Comparison of ENCODE assay signal across 8 mouse cellular contexts in the genomic region with DNA sequence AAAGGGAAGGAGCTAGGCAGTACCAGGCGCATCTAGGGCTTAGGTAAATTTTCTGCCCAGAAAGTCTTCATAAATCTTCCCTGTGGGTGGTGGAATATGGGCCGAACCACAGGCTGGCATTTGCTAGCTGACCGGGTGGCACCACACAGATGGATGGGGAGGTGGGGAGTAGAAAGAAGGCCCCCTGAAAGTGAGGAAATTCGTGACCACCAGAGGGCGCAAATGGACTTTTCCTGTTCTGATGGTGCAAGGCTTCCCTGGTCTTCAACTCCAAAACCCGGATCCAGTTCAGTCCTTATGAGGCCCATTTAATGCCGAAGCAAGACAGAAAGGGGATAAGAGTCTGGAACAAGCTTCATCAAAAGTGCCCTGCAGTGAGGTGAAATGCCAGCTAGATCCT. TPM values are rescaled to one million over a fixed set of nuclear protein-coding genes. Genes with fewer than 3 reads are reported as not detected.
DNase-seq lines count a peak whose midpoint lies in the region; ATAC-seq and TF ChIP-seq lines count a peak whose summit lies in the region.

No protein-coding gene starts in this region.

- H3K4me2 ChIP-seq in liver, embryonic 12.5 days, result no peak overlapping the region
- H3K4me2 ChIP-seq in embryonic facial prominence, embryonic 13.5 days, result no peak overlapping the region

- TF ChIP-seq CTCF in liver, adult 2 months (IDR thresholded peaks at IDR 0.05; ENCODE audit: low read depth, low read length), result peak; percentile 70

- no peaks in the 10 kb centered on the region for H3K36me3 ChIP-seq in liver, adult 2 months (ENCODE audit: control insufficient read depth, insufficient read depth, low read length)
- H3K36me3 ChIP-seq in liver, embryonic 12.5 days, result no peaks in the 10 kb centered on the region
- H3K36me3 ChIP-seq in embryonic facial prominence, embryonic 13.5 days, result no peaks in the 10 kb centered on the region

- H3K4me3 ChIP-seq in liver, adult 2 months (ENCODE audit: insufficient read depth, low read depth, low read length), result no peak overlapping the region
- no peak overlapping the region for H3K4me3 ChIP-seq in liver, embryonic 12.5 days
- no peak overlapping the region for H3K4me3 ChIP-seq in embryonic facial prominence, embryonic 13.5 days

- no peaks in the 10 kb centered on the region for H3K9me3 ChIP-seq in liver, embryonic 12.5 days (replicated peaks)
- no peaks in the 10 kb centered on the region for H3K9me3 ChIP-seq in embryonic facial prominence, embryonic 13.5 days

- H3K27ac ChIP-seq in liver, adult 2 months (replicated peaks; ENCODE audit: insufficient read depth, low read depth, low read length), result no peak overlapping the region
- H3K27ac ChIP-seq in liver, embryonic 12.5 days, result no peak overlapping the region
- no peak overlapping the region for H3K27ac ChIP-seq in embryonic facial prominence, embryonic 13.5 days

- WGBS in liver, adult 2 months, result 22% methylated on average over 7 of the region's 7 CpGs
- 6% methylated on average over 7 of the region's 7 CpGs for WGBS in liver, embryonic 12.5 days (ENCODE audit: insufficient replicate concordance)
- 10% methylated on average over 7 of the region's 7 CpGs for WGBS in embryonic facial prominence, embryonic 13.5 days

- DNase-seq in liver, adult 2 months (ENCODE audit: extremely low read depth, low read depth, low spot score), result peak; percentile 36
- peak; percentile 66 for DNase-seq in adrenal gland, postnatal 25 days
- DNase-seq in hindlimb bud, embryonic 11.5 days (ENCODE audit: extremely low spot score, low read depth, low spot score), result peak; percentile 54
- peak; percentile 79 for DNase-seq in left cerebral cortex, postnatal 4 days
- peak; percentile 50 for DNase-seq in retina, adult 2 months (ENCODE audit: low read depth, low spot score)
- DNase-seq in urinary bladder, postnatal 25 days (ENCODE audit: low spot score), result peak; percentile 61

- peaks cover 12% of the 10 kb centered on the region; the same call in 1 of the 2 replicates for H3K79me2 ChIP-seq in liver, adult 2 months (ENCODE audit: control insufficient read depth, insufficient read depth, low read length)

- H3K27me3 ChIP-seq in liver, adult 2 months (ENCODE audit: control insufficient read depth, insufficient read depth, low read length), result no peaks in the 10 kb centered on the region
- peaks cover 18% of the 10 kb centered on the region; the same call in 1 of the 2 replicates for H3K27me3 ChIP-seq in liver, embryonic 12.5 days (replicated peaks)
- no peaks in the 10 kb centered on the region for H3K27me3 ChIP-seq in embryonic facial prominence, embryonic 13.5 days

- intact Hi-C loops in left cerebral cortex, postnatal 4 days (cut with DNase I), result no loop called here

- no peak for TF ChIP-seq POLR2A in liver, adult 2 months (IDR thresholded peaks at IDR 0.05; ENCODE audit: extremely low read depth, insufficient read depth, low read length)

- H3K9ac ChIP-seq in liver, adult 2 months (ENCODE audit: low read depth, low read length), result no peak overlapping the region
- no peak overlapping the region for H3K9ac ChIP-seq in liver, embryonic 12.5 days
- 0 out of 2 replicates have a peak overlapping the region, but pooled peaks have one; percentile 27 for H3K9ac ChIP-seq in embryonic facial prominence, embryonic 13.5 days

- no peak for ATAC-seq in liver, embryonic 12.5 days
- no peak for ATAC-seq in embryonic facial prominence, embryonic 13.5 days (ENCODE audit: insufficient number of reproducible peaks, insufficient read depth, low FRiP score, low TSS enrichment, low read depth)

- H3K4me1 ChIP-seq in liver, adult 2 months (ENCODE audit: control insufficient read depth, insufficient read depth, low read length), result peaks cover 8% of the 10 kb centered on the region
- peaks cover 24% of the 10 kb centered on the region for H3K4me1 ChIP-seq in liver, embryonic 12.5 days
- peaks cover 18% of the 10 kb centered on the region for H3K4me1 ChIP-seq in embryonic facial prominence, embryonic 13.5 days

RNA-seq across cellular contexts. Expression of a gene that starts 2.7 kb away (rescaled TPM):
- total RNA-seq in liver, adult 2 months (2014; rRNA removed), result 56.5 and 98.5 TPM in 2 replicates
- polyA plus RNA-seq in liver, adult 2 months (2012; rRNA removed), result 66.0 and 85.8 TPM in 2 replicates
- polyA plus RNA-seq in liver, embryonic 12.5 days (2016; fragmentation: Nextera tagmentation; extraction: Ambion mirVana), result 20.5 and 23.0 TPM in 2 replicates
- total RNA-seq in adrenal gland, postnatal 25 days (2021), result 161 and 235 TPM in 2 replicates
- polyA plus RNA-seq in embryonic facial prominence, embryonic 13.5 days (2015; fragmentation: Nextera tagmentation; extraction: Ambion mirVana), result 56.9 and 62.3 TPM in 2 replicates
- total RNA-seq in left cerebral cortex, postnatal 4 days (2021), result 100 to 1,000 TPM; 351 to 363 TPM
